Mouse (Mus musculus): ENCODE measurements around the gene Spdl1.

Spdl1 gene

DNA sequence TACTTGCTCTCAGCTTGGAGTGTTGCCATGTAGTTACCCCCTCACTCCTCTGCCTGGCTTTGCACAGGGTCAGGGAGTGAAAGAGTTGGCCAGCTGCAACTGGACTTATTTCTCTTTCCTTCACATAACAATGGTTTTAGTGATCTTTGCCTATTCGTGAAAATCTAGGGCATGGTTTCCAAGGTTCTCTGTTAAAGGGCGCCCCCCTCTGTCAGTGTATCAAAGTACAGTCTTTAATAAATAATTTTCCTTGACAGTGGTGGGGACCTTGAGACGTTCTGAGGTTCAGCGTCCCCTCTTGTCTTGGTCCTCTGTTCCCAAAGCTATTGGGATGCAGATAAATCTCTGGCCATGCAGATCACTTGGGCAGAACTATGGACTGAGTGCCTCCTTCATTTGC lies 37.3 kb downstream of the Spdl1 start:
- no peak for DNase-seq

DNA sequence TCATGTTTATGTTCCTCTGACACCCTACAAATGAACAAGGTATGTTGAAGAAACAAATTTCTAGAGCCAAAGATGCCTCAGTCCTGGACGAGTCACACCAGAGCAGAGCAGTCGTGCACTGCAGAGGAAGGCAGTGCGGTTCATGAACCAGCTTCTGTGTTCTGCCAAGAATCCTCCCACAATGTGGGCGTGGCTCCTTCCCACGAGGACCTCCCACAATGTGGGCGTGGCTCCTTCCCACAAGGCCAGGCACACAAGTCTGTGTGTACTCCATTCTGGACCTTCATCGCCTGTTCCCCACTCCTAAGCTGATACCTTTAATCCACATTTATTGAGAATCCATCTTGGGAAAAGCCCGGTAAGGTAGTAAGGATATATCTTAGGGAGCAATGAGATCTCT lies 41.6 kb downstream of the Spdl1 start:
- no peak for DNase-seq

DNA sequence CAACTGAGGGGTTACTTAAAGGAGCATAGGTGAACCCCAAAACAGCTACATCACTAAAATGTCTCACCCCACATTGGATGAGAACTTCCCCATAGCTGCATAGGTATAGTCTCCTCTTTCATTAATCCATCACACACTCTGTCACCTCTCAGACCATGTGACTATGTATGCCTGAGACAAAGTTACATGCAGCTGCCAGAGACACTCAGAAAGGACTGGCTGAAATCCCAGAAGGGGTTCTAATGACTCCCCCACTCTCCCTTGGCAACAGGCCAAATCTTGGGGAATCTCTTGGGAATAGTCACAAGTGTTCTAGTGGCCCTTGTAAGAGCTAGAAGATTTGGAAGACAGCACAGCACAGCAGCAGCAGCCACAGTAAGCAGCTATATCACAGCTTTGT lies 48.6 kb downstream of the Spdl1 start:
- DNase-seq, result no peak

DNA sequence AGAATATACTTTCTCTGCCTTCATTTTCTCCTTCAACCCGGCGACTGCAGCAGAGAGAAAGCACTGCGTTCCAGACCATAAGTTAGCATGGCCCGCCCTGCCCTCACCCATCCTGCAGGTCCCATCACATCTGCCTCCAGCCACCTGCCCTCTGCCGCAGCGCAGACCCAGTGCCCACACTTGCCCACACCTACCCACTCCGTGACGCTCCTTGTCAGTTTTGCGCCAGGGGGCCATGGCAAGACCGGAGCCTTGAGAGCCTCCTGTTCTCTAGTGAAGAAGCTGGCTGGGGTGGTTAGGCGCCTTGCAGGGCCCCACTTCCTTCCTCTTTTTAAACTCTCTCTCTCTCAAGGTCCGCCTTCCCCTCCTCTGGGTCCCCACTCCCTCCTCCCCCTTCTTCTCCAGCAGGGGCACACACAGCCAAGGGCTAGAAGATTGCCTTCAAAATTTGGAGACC lies 49.8 kb downstream of the Spdl1 start, which contains the start of gene Dock2:
Gene Dock2, minus strand, starts transcription at position 306 of the 457 bp plus-strand sequence.
- no peak for DNase-seq

DNA sequence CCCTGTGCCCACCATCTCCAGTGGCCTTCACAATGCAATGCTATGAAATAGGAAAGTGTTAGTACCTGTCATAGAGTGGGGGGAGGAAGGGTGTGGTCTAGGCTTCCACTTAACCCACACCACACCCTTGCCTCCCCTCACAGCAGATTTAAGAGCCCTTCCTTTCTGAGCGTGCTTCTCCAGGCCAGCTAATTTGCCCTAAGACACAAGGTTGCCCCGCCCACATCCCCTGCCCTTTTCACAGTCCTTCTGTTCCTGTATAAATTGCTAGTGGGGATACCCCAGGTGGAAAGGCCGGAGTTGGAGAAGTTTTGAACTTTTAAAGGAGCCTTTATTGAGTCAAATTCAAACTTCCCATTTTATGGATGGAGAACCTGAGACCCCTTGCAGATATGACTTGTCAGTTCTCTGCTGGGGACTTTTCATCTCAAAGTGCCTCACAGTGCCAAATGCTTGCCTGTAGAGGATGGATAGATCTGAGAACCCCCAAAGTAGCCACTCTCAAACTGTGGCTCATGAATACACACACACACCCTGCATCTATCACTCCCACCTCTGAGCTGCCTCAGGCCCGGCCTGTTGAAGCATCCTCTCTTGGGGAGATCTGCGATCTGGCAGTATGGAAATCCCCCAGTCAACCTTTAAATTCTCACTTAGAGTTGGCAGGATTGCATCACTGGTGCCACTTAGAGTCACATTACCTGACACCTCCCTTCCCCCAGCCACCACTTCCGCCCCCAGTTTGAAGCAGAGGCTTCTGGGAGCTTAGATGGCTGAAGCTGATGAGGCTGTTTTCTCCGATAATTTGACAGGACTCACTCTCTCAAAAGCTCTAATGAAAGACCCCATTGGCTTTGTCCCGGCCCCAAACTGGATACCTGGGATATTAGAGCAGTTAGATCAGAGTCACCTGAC lies 50.7 kb downstream of the Spdl1 start:
- DNase-seq, result no peak

DNA sequence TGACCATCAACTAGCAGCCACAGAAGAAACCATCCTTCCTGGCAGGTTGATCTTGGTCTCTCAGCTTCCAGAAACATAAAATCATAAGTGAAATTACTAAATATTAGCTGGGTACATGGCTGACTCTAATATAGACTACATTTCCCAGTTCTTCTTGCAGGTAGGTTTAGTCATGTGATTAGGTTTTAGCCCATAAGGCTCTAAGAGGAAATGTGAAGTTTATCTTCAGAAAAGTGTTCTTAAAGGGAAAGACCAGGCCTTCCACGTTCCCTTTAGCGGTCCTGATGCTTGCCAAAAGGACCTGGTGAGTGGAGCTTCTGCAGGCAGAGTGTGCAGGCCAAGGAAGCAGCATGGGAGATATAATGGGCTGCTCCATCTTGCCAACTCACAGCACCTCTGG lies 52.7 kb downstream of the Spdl1 start:
- no peak for DNase-seq

DNA sequence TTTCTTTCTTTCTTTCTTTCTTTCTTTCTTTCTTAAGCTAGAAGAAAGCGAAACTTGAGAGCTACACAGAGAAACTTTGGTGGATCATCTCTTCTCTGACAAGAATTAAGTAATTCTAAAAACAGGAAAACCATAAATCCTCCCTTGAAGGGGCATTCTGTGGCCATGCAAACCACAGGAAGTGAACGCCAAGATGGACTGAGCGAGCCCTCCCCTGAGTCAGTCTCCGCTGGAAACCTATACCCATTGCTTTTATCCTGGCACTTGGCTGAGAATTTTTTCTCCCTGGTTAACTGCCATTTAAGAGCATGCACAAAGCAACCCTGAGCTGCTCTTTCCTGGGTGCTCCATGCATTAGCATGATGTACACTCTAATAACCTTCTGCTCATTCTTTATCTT lies 53.5 kb downstream of the Spdl1 start:
- DNase-seq, result no peak

DNA sequence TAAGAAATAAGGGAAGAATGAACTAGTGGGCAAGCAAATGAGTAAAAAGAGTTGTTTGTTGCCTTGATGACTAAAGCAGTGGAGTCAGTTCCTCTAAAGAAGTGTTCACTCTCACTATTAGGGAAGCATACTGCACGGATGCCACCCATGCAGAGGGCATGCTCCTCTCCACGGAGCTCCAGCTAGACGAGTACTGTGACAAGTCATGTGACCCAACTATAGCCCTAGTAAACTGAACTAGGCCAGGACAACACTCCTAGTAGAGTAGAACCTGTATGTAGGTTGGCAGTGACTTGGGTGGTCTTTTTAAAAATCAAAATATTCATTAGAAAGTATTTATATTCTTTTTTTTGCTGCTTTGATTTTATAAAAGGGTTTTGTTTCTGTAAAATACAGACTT lies 55.1 kb downstream of the Spdl1 start:
- DNase-seq, result no peak

DNA sequence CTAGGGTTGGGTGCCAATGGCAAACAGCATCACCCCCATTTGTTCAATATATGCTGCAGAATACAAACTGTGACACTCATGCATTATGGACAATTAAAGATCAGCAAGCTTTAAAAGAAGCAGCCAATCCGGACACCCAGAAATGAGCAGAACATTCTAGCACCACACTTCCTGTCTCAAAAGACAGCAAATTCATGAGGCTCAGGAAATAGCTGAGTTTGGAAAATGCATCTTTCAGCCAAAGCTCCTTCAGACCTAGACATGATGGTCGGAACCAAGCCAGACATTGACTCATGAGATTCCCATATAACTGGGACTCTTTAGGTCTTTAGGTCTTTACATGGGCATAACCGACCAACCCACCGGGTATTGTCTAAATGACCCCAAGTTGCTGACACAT lies 55.9 kb downstream of the Spdl1 start:
- DNase-seq, result no peak

DNA sequence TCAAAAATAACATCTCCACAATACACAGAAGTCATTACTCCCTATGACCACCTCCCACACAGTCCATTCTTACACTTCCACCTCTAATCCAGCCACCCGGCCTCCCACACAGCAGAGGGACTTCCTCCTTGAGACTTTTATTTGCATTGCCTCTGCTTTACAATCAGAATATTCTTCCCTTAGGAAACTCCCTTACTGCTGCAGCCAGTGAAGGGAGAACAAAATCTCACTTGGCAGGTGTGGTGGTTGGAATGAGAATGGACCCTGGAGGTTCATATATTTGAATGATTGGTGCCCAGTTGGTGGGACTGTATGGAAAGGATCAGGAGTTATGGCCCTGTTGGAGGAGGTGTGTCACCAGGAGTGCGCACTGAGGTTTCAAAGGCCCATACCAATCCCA lies 57.4 kb downstream of the Spdl1 start:
- no peak for DNase-seq

DNA sequence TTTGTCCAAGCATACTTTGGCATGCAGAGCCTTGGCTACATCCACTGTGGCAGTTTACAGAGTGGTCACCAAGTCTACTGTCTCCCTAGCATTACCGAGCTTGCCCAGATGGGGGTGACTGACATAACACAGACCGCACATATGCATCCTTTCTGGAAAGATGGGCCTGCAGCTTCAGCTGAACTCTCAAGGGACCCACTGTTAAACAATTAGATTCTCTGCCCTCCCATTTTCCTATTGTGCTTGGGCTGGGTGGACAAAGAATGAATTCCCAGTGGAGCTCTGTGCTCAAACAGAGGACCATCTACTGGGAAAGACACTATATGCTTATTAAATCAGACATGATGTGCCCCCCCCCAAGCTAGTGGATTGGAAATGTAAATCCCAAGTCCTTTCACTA lies 58.8 kb downstream of the Spdl1 start:
- no peak for DNase-seq

DNA sequence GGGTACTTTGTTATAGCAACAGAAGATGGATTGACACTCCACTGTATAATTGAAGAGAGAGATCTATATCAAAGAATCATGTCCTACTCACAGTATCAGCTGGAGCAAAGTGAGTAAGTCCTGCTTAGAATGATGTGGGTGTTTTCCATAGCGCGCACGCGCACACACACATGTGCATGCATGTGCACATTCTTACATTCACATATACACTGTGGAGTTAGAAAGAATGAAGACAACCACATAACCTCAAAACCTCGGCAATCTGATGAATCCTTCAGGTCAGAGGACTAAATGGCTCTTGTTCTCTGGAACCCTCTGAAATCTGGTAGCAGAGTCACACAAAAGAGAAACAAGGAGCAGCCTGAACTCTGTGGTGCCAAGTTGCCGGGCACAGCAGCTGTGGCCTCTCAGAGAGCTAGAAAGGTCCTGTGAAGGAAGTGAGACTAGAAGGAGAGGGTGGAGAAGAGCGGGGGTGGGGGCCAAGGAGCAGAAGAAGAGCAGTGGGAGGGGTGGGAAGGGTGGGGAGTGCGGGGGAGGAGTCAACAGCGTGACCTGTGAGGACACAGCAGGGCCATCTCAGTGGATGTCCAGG lies 60.0 kb downstream of the Spdl1 start:
- no peak for DNase-seq

DNA sequence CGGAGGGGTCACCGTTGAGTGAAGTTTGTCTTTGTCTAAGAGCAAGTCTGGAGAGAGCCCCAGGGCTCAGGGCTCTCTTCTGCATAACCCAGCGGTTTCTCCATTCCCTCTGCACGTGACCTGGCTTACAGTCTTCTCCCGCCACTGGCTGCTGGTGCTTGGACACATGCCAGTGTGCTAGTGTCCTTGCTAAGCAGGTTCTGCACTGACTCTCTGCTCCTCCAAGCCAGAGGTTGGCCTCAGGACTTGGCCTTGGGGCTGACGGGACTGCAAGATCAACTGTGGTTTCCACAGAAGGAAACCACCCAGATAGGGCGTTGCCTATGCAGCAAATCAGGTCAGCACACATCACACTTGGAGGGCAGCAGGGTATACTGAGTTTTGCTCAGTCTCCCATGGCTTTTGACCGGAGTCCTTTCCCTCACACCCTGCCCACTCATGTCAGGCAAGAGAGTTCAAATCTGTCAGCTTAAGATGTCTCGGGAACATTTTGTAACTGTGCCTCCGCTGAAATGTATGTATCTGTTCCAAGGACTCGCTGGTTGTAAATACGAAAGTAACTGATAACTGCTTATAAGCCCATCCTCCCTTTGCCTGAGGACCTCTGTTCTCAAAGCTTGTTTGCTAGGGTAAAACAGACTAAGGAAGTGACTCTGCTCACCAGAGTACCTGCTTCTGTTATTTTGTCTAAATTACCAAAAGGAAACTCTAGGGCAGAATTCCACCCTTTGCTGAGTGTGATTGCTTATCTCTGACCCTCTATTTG lies 62.0 kb downstream of the Spdl1 start:
- DNase-seq, result peak; percentile 67

DNA sequence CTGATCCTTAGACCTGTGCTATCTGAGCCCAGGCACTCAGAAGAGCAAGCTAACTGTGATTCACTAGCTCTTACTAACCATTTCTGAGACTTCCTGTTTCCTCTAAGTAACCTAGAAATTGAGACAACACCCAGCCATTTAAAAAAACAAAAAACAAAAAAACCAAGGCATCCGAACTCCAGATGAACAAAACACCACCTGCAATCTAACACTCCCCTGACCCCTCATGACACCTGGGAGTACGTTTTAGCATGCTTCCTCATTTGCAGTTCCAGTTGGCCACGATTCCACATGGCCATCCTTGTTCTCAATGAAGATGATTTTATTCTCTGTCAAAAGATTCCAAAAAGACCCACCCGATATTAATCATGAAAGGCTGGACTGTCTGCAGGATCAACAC lies 62.8 kb downstream of the Spdl1 start:
- no peak for DNase-seq

DNA sequence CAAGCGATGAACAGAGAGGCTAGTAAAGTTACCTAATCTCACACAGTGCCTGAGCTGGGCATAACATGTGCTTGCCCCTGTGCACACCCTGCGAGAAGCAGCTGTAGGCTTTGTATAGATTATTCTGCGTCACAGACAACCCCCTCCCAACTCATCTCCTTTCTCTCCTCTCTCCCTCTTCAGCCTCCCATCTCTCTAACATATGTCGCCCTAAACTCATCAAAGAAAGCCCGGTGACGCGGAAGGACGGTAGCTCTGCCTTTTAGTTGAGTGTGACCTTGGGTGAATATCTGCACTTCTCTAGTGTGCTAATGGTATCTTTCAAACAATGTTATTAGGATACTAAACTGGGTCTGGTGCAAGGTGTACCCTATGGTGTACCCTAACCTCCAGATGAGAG lies 63.5 kb downstream of the Spdl1 start:
- no peak for DNase-seq

DNA sequence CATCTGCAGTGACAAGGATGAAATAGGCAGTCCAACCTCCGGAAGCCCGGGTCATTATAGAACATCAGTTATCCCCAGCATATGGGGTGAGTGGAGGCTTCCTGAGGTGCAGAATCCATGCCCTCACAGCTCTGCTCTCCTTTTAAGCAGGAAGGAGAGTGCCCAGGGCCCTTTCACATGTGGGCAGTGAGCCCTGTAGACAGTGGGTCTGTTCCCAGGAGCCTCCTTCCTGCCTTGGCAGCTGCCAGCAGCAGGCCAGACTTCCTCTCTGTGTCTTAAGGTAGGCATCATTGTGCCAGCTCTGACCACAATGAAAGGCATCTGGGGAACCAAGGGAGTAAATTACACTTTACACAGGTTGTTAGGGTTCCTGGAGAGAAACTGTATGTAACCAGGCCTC lies 64.0 kb downstream of the Spdl1 start:
- DNase-seq, result no peak

DNA sequence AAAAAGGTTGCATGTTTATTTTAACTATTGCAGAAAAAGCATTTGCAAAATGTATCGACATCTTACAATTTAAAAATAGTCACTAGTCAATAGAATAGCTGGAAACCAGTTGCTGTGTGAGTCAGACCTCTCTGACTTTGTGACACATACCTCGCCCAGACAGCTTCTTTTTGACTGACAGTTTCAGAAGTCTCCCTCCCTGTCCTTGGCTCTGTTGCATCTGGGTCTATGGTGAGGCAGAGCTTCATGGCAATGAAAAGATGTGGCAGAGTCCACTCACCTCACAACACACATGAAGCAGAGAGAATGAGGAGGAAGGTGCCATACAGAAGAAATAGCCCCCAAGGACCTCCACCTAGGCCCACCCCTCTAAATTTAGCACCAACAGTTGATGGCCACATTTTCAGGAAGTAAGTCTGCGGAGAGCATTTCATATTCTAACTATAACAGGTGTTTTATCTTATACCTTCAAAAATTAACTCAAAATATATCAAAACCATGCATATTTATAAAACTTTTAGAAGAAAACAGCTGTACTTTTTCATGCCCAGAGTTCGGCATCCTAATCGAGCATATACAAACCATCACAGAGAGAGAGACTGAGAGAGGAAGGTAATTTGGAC lies 69.6 kb downstream of the Spdl1 start:
- no peak for DNase-seq

DNA sequence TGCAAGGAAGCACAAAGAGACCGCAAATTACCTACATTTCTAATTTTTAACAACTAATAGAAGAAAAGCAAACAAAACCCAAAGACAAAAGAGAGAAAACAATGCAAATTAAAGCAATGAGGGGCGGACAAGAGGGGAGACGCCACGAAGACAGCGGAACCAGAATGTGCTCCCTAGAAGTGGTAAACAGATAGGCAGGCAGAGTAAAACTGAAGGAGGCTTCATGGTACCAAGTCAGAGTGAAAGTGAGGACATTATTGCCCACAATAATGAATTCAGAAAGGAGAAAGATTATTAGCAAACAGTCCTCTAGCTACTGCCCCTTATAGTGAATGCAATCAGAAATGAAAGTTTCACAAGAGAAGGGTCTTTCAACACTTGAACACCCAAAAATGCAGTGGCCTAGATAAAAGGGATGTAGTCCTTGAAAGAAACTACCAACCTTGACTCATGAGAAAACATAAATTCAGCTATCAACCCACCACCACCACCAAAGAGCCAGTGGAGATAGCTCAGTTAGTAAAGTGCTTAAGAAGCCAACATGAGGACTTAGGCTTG lies 70.8 kb downstream of the Spdl1 start:
- DNase-seq, result no peak

DNA sequence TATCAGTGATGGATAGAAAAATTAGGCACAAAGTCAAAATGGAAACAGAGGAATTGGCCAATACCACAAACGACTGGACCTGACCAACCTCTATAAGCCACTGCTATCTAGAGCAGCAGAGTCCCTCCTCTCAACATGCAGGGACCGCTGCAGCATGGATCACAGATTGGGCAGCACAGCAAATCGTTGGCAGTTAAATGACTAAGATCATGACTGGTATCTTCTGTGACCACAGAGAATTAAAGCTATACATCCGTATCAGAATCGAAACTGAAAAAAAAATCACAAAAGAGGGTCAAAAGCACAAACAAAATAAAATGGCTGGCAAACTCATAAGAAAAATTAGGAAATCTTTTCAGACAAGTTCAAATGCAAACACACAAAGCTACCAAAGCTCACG lies 71.3 kb downstream of the Spdl1 start:
- DNase-seq, result no peak

DNA sequence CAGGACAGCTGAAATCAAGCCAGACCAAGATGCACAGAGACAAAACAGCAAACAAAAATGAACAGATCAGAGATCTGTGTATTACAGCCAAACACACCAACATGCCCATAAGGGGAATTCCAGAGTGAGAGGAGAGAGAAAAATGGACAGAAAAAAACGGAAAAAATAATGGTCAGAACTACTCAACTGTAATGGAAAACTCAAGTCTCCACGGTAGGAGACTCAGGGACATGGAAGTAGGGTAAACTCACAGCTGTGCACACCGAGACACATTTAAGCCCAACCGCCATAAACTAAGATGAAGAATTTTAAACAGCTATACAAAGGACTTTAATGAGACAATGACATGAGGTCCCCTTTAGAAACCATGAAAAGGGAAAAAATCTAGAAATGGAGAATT lies 73.9 kb downstream of the Spdl1 start:
- no peak for DNase-seq

All from kidney, postnatal 10 days (tissue).